9 mouse cellular contexts compared by ENCODE assay signal in genomic region chr14:118234541-118235210, GRCm38 (mm10). TPM values are rescaled to one million over a fixed set of nuclear protein-coding genes. Genes with fewer than 3 reads are reported as not detected.
DNase-seq lines count a peak whose midpoint lies in the region; ATAC-seq and TF ChIP-seq lines count a peak whose summit lies in the region.
"Had no signal": no experiment of that assay in that cellular context is flagged by ENCODE, and none has a peak within 500 bp of the region (broad histone marks: within the 10 kb centered on the region; RNA-seq: fewer than 3 reads in every experiment).

No protein-coding gene starts in this region.

- intact Hi-C loops in gastrocnemius, postnatal 14 days (cut with DNase I; ENCODE audit: low total_unique reads), result no loop called here

- DNase-seq in kidney, postnatal 0 days (ENCODE audit: low spot score), result no peak
- no peak for DNase-seq in kidney, adult 18-20 months
- peak; percentile 45 for DNase-seq in testis, postnatal 10 days (ENCODE audit: low spot score)
- DNase-seq in spleen, postnatal 14 days (ENCODE audit: low spot score in 2 of 2), result no peak
- no peak for DNase-seq in gastrocnemius, postnatal 14 days

- H3K4me3 ChIP-seq in kidney, postnatal 0 days (replicated peaks; ENCODE audit: low read depth, low read length), result peak overlapping the region; percentile 47
- H3K4me3 ChIP-seq in heart, embryonic 16.5 days (ENCODE audit: low read length), result peak overlapping the region; percentile 56
- H3K4me3 ChIP-seq in liver, embryonic 16.5 days (ENCODE audit: low read depth, low read length), result peak overlapping the region; percentile 52

- no peaks in the 10 kb centered on the region for H3K36me3 ChIP-seq in kidney, postnatal 0 days (ENCODE audit: insufficient read depth, low read length)
- no peaks in the 10 kb centered on the region for H3K36me3 ChIP-seq in heart, embryonic 16.5 days (ENCODE audit: control insufficient read depth, insufficient read depth)
- no peaks in the 10 kb centered on the region for H3K36me3 ChIP-seq in liver, embryonic 16.5 days (ENCODE audit: control insufficient read depth, insufficient read depth)

- H3K9me3 ChIP-seq in kidney, postnatal 0 days (replicated peaks; ENCODE audit: low read length), result no peaks in the 10 kb centered on the region
- no peaks in the 10 kb centered on the region for H3K9me3 ChIP-seq in heart, embryonic 16.5 days (replicated peaks; ENCODE audit: control insufficient read depth, low read length)
- no peaks in the 10 kb centered on the region for H3K9me3 ChIP-seq in liver, embryonic 16.5 days (replicated peaks; ENCODE audit: control insufficient read depth, low read length)

- under 1% methylated on average over 76 of the region's 84 CpGs for WGBS in kidney, postnatal 0 days
- under 1% methylated on average over 70 of the region's 84 CpGs for WGBS in heart, embryonic 16.5 days
- WGBS in liver, embryonic 16.5 days (ENCODE audit: insufficient replicate concordance), result 1% methylated on average over 81 of the region's 84 CpGs

- peak overlapping the region; percentile 92 for H3K4me2 ChIP-seq in kidney, postnatal 0 days (ENCODE audit: low read length)
- peak overlapping the region; percentile 81 for H3K4me2 ChIP-seq in heart, embryonic 16.5 days (ENCODE audit: low read depth, low read length)
- peak overlapping the region; percentile 65 for H3K4me2 ChIP-seq in liver, embryonic 16.5 days (ENCODE audit: low read depth, low read length)

- H3K27ac ChIP-seq in kidney, postnatal 0 days, result no peak overlapping the region
- H3K27ac ChIP-seq in heart, embryonic 16.5 days (ENCODE audit: low read length), result no peak overlapping the region
- no peak overlapping the region for H3K27ac ChIP-seq in liver, embryonic 16.5 days (ENCODE audit: low read length)

- peaks cover 22% of the 10 kb centered on the region for H3K4me1 ChIP-seq in kidney, postnatal 0 days (replicated peaks; ENCODE audit: insufficient read depth, low read length)
- peaks cover 26% of the 10 kb centered on the region for H3K4me1 ChIP-seq in heart, embryonic 16.5 days (ENCODE audit: control insufficient read depth, insufficient read depth, low read length)
- H3K4me1 ChIP-seq in liver, embryonic 16.5 days (ENCODE audit: control insufficient read depth, low read depth, low read length), result no peaks in the 10 kb centered on the region; the same call in none of the 2 replicates

- H3K9ac ChIP-seq in kidney, postnatal 0 days (ENCODE audit: low read depth, low read length), result no peak overlapping the region
- H3K9ac ChIP-seq in heart, embryonic 16.5 days (ENCODE audit: low read length), result no peak overlapping the region
- no peak overlapping the region for H3K9ac ChIP-seq in liver, embryonic 16.5 days (ENCODE audit: low read depth, low read length)

- TF ChIP-seq CTCF in kidney, postnatal 0 days (IDR thresholded peaks at IDR 0.05; ENCODE audit: low read depth), result no peak

- peaks cover 78% of the 10 kb centered on the region for H3K27me3 ChIP-seq in kidney, postnatal 0 days (ENCODE audit: insufficient read depth, low read length)
- peaks cover 73% of the 10 kb centered on the region for H3K27me3 ChIP-seq in heart, embryonic 16.5 days (ENCODE audit: control insufficient read depth, insufficient read depth, low read length)
- H3K27me3 ChIP-seq in liver, embryonic 16.5 days (ENCODE audit: control insufficient read depth, insufficient read depth, low read depth, low read length), result peaks cover 94% of the 10 kb centered on the region

- no peak for ATAC-seq in kidney, postnatal 0 days (replicated peaks; ENCODE audit: low FRiP score, low read depth)
- peak; percentile 20 for ATAC-seq in activated CD4-positive, CD25-positive, alpha-beta regulatory T cell, adult 4 months
- ATAC-seq in heart, embryonic 16.5 days (replicated peaks; ENCODE audit: extremely low read depth, insufficient read depth, low FRiP score), result no peak
- ATAC-seq in liver, embryonic 16.5 days (ENCODE audit: low read depth), result no peak

RNA-seq across cellular contexts. Expression of gene Sox21, which starts 2.2 kb away (rescaled TPM):
- not detected in 2 replicates for polyA plus RNA-seq in kidney, postnatal 0 days (2015; fragmentation: Nextera tagmentation; extraction: Ambion mirVana)
- not detected for polyA plus RNA-seq in activated CD4-positive, CD25-positive, alpha-beta regulatory T cell, adult 4 months (2017; shearing (Covaris generic))
- 0.05 and 0.16 TPM in 2 replicates for polyA plus RNA-seq in heart, embryonic 16.5 days (2015; fragmentation: Nextera tagmentation; extraction: Ambion mirVana)
- polyA plus RNA-seq in liver, embryonic 16.5 days (2015; fragmentation: Nextera tagmentation; extraction: Ambion mirVana), result not detected in 2 replicates
- not detected for total RNA-seq in gastrocnemius, postnatal 14 days (2021)

RNA-seq across cellular contexts. Expression of gene Gm9376, which starts 32.1 kb away (rescaled TPM):
- polyA plus RNA-seq in kidney, postnatal 0 days (2015; fragmentation: Nextera tagmentation; extraction: Ambion mirVana), result not detected in 2 replicates
- polyA plus RNA-seq in activated CD4-positive, CD25-positive, alpha-beta regulatory T cell, adult 4 months (2017; shearing (Covaris generic)), result not detected
- polyA plus RNA-seq in heart, embryonic 16.5 days (2015; fragmentation: Nextera tagmentation; extraction: Ambion mirVana), result not detected in 2 replicates
- polyA plus RNA-seq in liver, embryonic 16.5 days (2015; fragmentation: Nextera tagmentation; extraction: Ambion mirVana), result not detected in 2 replicates
- total RNA-seq in gastrocnemius, postnatal 14 days (2021), result not detected
- polyA plus RNA-seq: large intestine, adult 2 months had no signal
